Mouse (Mus musculus) frontal cortex, postnatal 14 days (tissue): Measurements from ENCODE around the gene Gm45711.
"Not testable (repeated sequence)": the region's sequence is repeated elsewhere in the genome, so short reads cannot be mapped to it uniquely, and the experiment has no call there.

Experiments
- DNase-seq, 2 experiments: peaks; one replicate each; pipeline ENCODE4 v3.0.0; 2022; ENCODE audit warnings: low spot score in 2 of 2

The Gm45711 gene

DNA sequence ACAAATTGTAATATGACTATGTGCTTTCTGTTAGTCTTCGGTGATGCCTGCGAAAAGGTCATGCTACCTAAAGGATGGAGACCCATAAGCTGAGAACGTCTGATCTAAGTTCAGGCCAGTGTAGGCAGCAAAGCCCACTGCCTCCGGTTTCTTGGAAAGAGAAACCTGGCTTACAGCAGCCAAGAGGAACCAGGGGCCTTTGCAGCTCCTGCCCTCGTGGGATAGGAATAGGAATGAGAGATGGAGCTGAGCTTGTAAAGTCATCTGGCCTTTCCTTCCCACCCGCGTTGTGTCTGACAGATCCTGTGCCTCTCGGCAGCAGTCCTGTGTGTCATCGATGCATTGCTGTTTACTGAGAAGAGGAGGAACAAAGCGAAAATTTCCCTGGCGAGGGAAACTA is 11.4 kb upstream of the Gm45711 start, which contains the start of gene Gm11020:
Gene Gm11020 (plus strand): TSS at position 301 of the 400 bp plus-strand sequence.
- not testable (repeated sequence) for DNase-seq

DNA sequence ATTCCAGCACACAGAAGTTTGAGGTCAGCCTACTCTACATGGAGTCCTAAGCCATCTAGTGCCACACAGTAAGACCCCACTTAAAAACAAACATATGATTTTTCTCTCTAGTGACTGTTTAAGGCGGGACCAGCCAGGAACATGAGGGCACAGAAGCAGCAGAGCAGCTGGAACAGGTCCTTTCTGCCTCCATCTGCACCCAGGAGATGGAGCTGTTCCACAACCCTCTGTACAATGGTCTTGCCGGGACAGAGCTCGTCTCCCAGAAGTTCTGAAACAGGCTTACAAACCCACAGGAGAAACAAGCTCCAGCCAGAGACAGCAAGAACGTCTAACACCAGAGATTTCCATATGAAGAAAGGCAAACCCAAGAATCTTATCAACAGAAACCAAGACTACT is 3.4 kb upstream of the Gm45711 start:
- DNase-seq, result no peak

DNA sequence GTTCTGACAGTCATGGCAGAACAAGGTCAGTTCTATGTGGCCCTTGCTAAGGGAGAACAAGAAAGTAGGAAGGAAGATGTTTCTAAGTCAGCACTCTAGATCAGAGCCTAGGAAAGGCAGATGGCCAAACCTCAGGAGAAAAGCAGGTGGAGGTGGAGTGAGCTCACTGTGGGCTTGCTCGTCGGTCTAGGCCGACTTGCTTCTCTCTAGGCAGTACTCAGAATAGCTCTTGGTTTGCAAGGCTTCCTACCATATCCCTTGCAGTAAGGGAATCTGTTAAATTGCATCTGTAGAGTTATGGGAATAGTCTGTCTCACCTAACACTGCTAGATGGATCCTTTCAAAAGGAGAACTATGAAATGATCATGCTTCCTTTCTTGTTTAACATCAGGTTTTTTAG is 2.1 kb upstream of the Gm45711 start:
- DNase-seq, result not testable (repeated sequence)

DNA sequence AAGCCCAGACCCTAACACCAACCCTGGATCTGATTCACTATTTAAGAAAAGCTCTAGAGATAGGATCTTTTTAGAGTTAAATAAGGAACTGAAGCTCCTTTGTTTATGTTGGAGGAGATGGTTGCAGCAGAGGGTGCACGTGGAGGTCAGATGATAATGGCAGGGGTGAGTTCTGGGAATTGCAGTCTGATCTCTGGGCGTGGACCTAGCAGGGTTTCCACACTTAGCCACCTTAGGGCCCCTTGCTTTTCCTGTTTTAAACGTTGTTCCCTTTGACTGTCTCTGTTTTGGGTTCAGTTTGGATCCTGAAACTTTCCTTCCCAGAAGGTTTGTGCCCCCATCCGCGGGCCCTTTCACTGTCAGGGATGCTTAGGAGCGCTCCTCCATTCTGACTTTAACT is 1.5 kb downstream of the Gm45711 start:
- not testable (repeated sequence) for DNase-seq

DNA sequence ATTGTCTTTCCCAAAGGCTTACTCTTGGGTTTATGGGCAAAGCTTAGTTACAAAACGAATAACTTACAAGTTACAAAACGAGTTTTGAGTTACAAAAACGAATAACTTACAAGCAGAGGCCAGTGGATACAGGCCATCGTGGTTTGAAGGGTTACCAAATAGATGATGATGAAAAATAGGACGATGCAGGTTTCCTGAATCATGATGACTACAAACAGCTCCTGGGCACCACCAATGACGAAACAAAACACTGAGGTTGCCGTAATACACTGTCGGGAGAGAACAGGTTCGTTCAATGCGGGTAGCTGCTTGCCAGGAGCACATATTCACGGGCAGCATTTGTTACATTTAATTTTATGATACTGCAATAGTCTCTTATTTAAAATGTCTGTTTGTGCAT is 4.9 kb downstream of the Gm45711 start:
- no peak for DNase-seq

DNA sequence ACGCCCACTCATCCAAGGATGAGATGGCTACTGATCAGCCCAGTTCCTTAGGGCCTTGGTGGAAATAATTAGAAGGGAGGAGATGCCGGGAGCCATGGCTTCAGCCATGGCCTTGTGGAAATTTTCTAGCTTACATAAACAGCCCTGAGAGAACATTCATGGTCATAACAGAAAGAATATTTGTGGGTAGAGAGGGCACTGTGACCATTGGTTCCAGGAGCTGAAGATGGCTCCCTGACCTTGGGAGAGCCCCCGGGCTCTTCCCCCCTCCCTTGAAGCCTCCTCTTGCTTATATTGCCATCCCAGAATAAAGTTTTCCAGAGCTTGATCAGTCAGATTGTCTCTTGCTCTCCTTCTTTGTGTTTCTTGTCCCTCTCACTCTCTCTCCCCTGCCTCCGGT is 7.3 kb downstream of the Gm45711 start:
- DNase-seq, result not testable (repeated sequence)

DNA sequence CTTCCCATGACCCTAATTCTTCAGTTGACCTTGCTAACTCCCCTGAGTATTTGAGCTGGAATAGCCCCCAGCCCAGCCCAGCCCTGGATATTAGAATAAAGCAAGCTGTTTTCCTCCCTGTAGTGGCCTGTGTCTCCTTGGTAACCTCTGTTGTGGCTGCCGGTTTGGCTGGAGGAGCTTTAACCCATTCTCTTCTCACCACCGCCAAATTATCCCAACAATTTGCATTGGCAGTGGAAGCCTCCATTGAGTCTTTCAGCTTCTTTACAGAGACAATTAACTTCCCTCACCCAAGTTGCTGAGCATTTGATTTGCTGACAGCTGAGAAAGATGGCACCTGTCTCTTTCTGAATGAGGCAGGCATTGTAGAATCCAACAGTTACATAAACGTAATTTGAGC is 8.3 kb downstream of the Gm45711 start:
- DNase-seq, result not testable (repeated sequence)

DNA sequence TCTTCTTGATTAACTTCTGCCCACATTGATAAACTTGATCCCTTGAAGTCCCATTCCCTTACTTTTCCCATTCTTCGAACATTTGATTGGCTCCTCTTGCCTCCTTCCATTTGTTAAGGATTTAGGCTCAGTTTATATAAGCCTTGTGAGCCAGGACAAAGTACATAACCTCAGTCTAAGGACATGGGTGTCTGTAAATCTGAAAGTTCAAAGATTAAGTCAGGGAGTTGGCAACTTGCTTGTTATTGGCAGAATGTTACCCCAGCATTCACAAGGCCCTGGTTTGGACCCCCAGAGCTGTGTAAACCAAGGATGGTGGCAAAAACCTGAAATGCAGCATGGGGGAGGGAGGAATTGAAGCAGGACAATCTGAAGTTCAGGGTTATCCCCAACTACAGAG is 15.5 kb downstream of the Gm45711 start:
- DNase-seq, result no peak

DNA sequence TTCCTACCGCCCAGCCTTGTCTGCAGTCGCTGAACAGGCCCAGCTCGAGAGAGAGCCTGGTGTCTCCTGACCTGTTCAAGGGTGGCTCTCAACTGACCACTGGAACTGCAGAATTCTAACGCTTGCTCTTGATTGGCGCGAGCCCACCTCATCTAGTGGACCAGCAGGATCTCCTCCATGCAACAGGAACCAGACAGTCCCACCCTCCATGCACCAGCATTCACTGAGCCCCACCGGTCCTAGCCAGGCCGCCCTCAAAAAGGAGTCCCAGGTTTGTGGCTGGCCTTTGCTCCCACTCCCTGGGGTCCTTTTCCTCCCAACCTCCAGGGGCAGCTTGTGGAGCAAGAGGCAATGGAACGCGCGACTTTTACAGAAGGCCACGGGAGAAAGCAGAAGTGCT is 16.8 kb downstream of the Gm45711 start, which contains the start of gene Cmtm2a:
Gene Cmtm2a (minus strand): TSS at position 101 of the 400 bp plus-strand sequence.
- not testable (repeated sequence) for DNase-seq

DNA sequence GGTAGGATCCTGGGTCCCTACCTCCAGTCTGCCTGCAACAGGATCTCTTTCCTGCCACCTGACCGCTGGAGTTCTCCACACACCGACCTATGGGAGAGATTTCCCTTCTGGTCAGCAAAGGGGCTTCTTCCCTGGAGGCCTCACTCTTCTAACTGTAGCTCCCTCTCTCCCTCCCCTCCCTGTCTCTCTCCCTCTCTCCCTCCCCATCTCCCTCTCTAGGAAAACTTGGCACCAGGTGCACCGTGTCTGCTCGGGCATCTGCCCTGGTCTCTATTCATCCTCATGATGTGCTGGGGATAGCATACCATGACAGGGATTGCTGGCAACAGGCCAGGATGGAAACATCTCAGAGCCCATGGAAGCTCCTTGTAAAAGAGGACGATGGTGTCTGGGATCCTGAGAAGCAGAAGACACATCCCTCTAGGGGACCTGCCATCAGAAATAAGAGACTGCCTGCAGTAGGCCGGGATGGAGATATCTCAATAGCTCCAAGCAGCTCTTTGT is 40.9 kb downstream of the Gm45711 start:
- DNase-seq, result no peak

DNA sequence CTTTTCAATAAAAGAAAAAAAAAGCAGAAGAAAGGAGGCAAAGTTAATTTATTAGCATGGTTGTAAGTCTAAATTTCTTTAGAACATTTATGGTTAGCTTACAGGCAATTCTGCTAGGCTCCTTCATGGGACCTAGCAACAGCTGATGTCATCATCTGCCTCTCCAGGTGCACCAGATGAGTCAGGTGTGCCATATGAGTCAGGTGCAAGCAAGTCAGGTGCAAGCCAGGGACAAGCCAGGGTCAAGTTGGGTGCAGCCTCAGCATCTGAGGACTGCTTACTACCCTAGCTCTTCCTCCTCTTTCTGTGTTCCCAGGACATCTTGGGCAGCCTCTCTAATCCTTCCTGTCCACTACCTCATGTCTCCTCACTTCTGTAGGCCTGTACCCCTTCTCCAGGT is 41.5 kb downstream of the Gm45711 start:
- DNase-seq, result no peak

DNA sequence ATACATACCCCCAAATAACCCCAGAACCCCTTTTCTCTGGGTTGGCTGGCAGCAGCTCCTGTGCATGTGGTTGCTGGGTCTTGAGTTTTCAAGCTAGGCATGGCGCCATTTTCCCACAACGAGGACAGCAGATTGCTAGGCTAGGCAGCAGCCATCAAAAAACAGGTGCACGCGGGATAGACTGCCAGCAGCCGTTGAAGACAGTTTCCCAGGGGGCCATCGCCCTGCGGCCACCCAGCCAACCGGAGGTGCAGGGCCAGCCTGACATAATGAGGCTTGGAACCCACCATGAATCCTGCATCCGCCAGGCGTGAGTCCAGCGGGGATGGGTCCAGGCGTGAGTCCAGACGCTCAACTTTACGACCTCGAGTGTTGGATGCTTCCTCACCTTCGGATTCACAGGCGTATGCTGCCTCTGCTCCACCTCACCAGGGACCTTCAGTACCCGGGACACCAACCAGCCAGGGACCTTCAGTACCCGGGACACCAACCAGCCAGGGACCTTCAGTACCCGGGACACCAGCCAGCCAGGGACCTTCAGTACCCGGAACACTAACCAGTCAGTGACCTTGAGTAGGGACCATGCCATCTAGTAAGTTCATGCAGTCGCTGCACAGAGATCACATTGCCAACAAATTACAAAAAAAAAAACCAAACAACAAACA is 45.5 kb downstream of the Gm45711 start:
- not testable (repeated sequence) for DNase-seq

DNA sequence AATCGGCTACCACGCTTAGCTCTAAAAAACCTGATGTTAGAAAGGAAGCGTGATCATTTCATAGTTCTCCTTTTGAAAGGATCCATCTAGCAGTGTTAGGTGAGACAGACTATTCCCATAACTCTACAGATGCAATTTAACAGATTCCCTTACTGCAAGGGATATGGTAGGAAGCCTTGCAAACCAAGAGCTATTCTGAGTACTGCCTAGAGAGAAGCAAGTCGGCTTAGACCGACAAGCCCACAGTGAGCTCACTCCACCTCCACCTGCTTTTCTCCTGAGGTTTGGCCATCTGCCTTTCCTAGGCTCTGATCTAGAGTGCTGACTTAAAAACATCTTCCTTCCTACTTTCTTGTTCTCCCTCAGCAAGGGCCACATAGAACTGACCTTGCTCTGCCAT is 48.1 kb downstream of the Gm45711 start:
- not testable (repeated sequence) for DNase-seq

DNA sequence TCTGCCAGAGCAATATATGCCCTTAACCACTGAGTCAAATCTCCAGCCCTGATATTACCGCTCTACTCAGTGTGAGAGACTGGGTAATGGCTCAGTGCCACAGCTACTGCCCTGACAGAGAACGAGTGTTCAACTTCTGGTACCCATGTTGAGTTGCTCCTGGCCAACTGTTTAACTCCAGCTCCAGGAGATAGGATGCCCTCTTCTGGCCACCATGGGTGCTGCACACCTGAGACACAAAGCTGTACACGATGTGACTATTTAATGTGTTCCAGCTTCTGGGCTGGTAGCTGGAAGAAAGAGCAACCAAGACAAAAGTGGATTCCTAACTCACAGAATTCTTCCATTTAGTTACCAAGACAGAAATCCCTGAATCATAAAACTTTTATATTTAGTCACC is 56.9 kb downstream of the Gm45711 start:
- DNase-seq, result no peak

DNA sequence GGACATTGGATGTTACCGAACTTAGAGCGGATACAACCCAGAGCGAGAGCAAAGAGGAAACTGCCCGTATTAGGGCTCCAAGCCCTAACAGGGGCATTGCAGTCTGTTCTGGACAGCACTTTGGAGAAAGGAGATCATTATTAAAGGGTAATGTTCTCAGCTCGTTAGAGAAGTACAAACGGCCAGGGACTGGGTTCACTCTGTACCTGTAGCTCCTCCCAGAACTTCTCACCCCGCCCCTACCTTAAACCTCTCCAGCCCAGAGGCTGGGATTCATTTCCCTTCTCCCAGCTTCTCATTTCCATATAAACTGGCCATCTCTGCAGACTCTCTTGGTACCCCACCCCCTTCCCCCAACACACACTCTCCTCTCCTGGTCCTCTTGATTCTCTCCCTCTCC is 58.4 kb downstream of the Gm45711 start:
- DNase-seq, result no peak

DNA sequence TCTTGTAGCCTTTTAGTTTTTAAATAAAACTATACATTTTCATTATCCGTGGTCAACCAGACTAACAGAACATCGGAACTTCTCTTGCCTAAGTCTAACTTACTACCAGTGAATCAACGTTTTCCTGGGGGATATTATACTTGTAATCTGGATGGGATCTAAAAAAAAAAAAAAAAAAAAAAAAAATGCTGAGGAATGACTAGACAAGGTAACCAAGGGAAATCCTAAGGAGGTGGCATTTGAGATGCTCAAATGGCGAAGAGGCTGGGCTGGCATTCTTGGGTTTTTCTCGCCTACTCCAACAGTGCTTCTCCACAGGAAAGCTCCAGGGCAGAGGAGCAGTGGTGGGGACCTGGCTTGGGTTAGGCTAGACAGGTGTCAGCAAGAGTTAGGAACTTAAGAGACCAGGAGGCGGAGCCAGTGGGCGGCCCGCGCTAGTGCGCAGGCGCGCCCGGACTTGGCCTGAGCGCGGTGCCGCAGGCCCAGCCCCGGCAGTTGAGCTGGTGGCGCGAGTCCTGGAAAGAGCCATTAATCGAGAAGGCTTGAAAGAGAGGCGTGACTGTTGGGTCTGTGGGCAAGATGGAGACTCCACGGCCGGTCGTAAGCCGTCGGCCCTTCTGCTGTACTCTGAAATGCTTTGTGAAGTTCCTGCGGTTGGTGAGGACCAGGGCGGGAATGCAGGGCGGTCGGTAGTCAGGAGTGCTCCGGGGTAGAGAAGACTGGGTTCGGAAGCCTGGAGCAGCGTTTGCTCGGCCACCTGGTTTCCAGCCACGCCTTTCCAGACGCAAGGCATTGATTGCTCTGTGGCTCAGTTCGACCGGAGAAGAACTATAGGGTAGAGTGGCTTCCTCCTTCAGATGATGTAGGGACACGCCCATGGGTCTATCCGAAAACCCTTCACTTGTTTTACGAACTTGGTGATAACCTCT is 59.2 kb downstream of the Gm45711 start, which contains the start of gene Cklf:
Gene Cklf (plus strand): TSS at position 423 of the 929 bp plus-strand sequence.
- peak; percentile 53 to 62 for DNase-seq

DNA sequence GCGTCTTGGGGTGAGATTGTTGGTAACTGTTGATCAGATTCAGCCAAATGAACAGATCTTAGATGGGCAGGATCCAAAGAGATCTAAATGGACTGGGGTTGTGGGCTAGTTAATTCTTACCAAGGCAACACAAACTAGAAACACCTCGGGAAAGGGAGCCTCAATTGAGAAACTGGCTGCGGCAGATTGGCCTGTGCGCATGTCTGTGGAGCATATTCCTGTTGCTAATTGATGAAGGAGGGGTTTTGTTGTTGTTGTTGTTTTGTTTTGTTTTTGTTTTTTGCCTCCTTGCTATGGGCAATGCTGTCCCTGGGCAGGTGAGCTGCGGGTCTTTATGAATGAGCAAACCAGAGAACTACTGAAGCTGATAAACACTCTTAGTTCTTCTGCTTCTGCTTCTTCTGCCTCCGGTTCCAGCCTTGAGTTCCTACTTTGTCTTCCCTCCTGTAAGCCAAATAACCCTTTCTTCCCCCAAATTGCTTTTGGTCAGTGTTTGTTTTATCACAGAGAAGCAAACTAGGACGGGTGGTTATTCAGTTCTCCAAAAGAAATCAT is 60.4 kb downstream of the Gm45711 start:
- no peak for DNase-seq

DNA sequence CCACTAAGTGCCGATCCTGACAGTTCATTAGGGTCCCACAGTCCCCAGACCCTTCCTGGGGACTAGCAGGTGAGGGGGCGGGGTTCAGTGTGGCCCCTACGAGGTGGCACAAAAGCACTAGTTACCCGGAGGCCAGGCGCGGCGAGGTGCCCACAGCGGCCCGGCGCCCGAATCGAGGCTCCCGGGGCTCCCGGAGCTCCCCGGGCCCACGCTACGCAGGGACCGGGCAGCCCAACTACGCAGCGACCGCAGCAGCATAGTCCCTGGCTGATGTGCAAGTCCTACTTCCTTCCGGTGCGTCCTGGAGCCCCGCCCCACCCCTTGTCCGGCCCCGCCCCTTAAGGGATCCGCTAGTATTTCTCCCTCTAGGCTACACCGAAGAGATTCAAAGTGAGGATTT is 61.6 kb downstream of the Gm45711 start, which contains the start of gene Tk2:
Gene Tk2 (minus strand): TSS at position 283 of the 400 bp plus-strand sequence.
- peak; percentile 38 to 58 for DNase-seq

DNA sequence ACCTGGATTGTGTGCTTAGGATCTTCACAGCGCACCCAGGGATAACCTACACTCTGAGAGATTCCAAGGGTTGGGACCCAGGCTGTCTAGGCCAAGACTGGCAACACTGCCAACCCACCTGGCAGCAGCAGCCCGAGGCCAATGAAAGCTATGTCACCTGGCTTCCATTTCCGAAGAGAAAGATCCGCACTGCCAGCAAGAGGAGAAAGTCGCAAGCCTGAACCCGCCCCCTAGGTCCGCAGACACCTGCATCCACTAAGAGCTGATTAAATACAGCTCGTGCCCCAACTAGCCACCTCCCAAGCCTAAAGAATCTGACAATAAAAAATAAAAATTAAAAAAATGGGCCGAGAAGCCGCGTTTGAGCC is 62.0 kb downstream of the Gm45711 start:
- no peak for DNase-seq

DNA sequence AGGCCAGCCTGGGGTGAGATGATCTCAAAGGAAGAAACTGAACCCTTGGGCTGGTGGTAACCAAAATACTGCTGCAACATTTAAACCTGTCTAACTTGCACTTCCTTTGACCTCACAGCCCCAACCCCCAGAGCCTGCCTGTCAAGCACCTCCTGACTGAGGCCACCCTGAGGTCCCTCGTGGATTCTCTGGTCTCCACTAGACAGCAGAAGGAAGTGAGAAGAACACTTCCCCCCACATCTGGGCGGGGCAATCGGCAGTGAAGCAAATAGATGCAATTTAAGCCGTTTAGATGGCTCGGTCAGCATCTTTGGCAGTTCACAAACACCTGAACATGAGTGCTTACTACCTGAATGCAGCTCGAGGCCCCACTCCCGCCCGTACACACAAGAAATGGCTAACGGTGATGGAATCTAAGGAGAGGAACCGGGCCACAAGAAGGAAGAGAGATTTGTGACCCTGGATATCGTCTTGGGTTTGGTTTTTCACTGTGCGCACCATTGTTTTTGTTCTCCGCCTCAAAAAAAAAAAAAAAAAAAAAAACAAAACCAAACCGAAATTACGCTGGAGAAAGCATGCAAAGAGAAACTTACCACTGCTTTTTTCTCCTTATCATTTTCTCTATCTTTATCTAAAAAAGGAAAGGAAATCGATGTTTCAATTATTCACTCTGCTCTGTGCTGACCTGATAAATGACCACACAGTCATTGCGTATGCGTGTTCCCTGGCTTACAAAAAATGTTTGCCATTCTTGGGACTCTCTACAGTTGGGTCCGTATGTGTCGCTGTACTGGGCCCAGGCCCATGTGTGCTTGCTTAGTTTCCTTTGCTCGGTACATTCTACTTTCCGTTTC is 62.6 kb downstream of the Gm45711 start:
- DNase-seq, result no peak

DNA sequence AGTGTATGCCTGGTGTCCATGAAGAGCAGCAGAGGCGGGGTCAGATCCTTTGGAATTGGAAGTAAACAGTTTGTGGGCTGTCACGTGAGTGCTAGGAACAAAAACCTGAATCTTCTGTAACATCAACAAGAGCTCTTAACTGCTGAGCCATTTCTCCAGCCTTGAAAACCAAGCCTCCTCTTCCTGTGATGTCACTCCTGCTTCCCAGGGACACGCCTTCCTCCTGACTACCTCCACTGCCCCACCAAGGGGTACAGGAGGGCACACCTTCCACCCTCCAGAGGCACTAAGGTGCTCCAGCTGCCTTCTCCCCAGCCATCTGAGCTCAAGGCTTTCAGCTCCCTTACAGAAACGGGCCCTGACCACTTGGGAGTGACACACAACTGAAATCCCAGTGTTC is 63.3 kb downstream of the Gm45711 start:
- no peak for DNase-seq
